Mouse (Mus musculus) liver, postnatal 0 days (tissue): ENCODE measurements around the gene Fgfr1op. TPM values are rescaled to one million over a fixed set of nuclear protein-coding genes. Genes with fewer than 3 reads are reported as not detected.

Source experiments
- ATAC-seq: fragments of 200-750 bp; cut with Nextera tagmentation; 2 replicates; pipeline ENCODE4 v1.8.0; 2017; ENCODE audit warnings: mild to moderate bottlenecking, moderate library complexity
- DNase-seq: peaks from one replicate; pipeline ENCODE4 v3.0.0-alpha.2; 2016
- H3K27ac ChIP-seq: fragments of 300-500 bp; sonication (generic); 2 replicates; pipeline ENCODE4 v1.5.1; 2014; ENCODE audit warnings: antibody characterized with exemption, moderate library complexity, mild to moderate bottlenecking, low read depth
- H3K27me3 ChIP-seq: fragments of 300-500 bp; sonication (generic); 2 replicates; pipeline ENCODE4 v1.6.1; 2014; ENCODE audit warnings: low read length, control low read depth, mixed read lengths; ENCODE audit not compliant: insufficient read depth
- H3K36me3 ChIP-seq: fragments of 300-500 bp; sonication (generic); replicated peaks from 2 replicates; pipeline ENCODE4 v1.6.1; 2014; ENCODE audit warnings: mild to moderate bottlenecking, control low read depth, low read length, moderate library complexity, mixed read lengths; ENCODE audit not compliant: insufficient read depth
- H3K4me1 ChIP-seq: fragments of 300-500 bp; sonication (generic); 2 replicates; pipeline ENCODE4 v1.6.1; 2014; ENCODE audit warnings: antibody characterized with exemption, mild to moderate bottlenecking, control low read depth; ENCODE audit not compliant: insufficient read depth
- H3K4me2 ChIP-seq: fragments of 300-500 bp; sonication (generic); 2 replicates; pipeline ENCODE4 v1.6.1; 2014; ENCODE audit warnings: low read depth, mild to moderate bottlenecking, low read length, moderate library complexity, mixed read lengths
- H3K4me3 ChIP-seq: fragments of 300-500 bp; sonication (generic); 2 replicates; pipeline ENCODE4 v1.5.1; 2014; ENCODE audit warnings: low read depth, low read length
- H3K9ac ChIP-seq: fragments of 300-500 bp; sonication (generic); replicated peaks from 2 replicates; pipeline ENCODE4 v1.6.1; 2014; ENCODE audit warnings: mild to moderate bottlenecking, moderate library complexity
- H3K9me3 ChIP-seq: fragments of 300-500 bp; sonication (generic); 2 replicates; pipeline ENCODE4 v1.6.1; 2016; ENCODE audit warnings: mild to moderate bottlenecking, control low read depth, low read length, mixed read lengths
- CTCF ChIP-seq: sonication (generic); IDR thresholded peaks from 2 replicates; pipeline ENCODE4 v1.5.1; 2016; ENCODE audit warnings: antibody characterized with exemption, low read depth
- EP300 ChIP-seq: IDR thresholded peaks from 2 replicates; pipeline ENCODE4 v1.6.1; 2016; ENCODE audit warnings: antibody characterized with exemption, low read depth, mild to moderate bottlenecking
- WGBS: fragments of 180-500 bp; shearing (Covaris S2); extraction: QIAGEN DNeasy Blood & Tissue Kit; methylation state at CpG from one replicate; pipeline ENCODE4 v1.1.7; 2014; ENCODE audit not compliant: insufficient replicate concordance; 5-methylcytosine and 5-hydroxymethylcytosine counted together
- polyA plus RNA-seq: library from polyadenylated mRNA; unstranded; fragments of >200 nt; fragmentation: Nextera tagmentation; extraction: Ambion mirVana; gene quantifications from 2 replicates; pipeline ENCODE4 v1.2.1, GENCODE M21; 2015

The Fgfr1op gene
- polyA plus RNA-seq, 1 experiment from 2014 or later: 8.5 TPM

DNA sequence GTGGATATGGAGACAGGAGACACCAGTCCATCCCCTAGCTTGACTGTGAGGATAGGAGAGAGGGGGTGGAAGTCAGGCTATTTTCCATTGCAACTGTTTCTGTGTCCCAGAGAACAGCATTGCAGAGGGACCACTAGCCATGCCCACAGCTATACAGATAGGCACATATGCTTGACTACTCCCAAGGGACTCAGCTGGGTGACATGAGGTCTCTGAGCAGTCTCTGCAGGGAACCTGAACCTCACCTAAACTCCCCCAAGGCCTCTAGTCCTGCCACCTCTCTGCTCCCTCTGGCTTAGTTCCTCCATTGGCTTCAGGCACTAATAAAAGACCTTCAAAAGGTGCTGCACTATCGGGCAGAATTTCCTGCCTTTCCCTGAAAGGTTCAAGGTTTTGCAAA, 58.8 kb downstream of the Fgfr1op start:
- TF ChIP-seq CTCF: no peak
- no peak for TF ChIP-seq EP300
- Histone ChIP-seq H3K4me1 (0 out of 2 replicates have a peak, but pooled peaks cover 5% of the 10 kb centered on the region), H3K27me3 (no peaks in the 10 kb centered on the region), H3K4me2 (no peak overlapping the region), H3K9me3 (no peaks in the 10 kb centered on the region), H3K9ac (no peak overlapping the region), H3K27ac (no peak overlapping the region), H3K4me3 (no peak overlapping the region), H3K36me3 (no peaks in the 10 kb centered on the region)
- DNase-seq (no peak), ATAC-seq (no peak)
- 59% methylated on average over 1 of the region's 1 CpGs for WGBS

- Histone ChIP-seq H3K9me3 (no peaks in the 10 kb centered on the region), H3K4me2 (no peak overlapping the region), H3K27me3 (no peaks in the 10 kb centered on the region), H3K4me1 (0 out of 2 replicates have a peak, but pooled peaks cover 5% of the 10 kb centered on the region), H3K27ac (no peak overlapping the region), H3K4me3 (no peak overlapping the region), H3K36me3 (no peaks in the 10 kb centered on the region), H3K9ac (no peak overlapping the region)
- no peak for DNase-seq
- TF ChIP-seq EP300: no peak
- ATAC-seq: peak; percentile 45; the same call in 1 of the 2 replicates
- WGBS: 82% methylated on average over 2 of the region's 2 CpGs
Measured at GRCm38 (mm10) chr17:8225166-8225565, 59.9 kb downstream of the Fgfr1op start.

DNA sequence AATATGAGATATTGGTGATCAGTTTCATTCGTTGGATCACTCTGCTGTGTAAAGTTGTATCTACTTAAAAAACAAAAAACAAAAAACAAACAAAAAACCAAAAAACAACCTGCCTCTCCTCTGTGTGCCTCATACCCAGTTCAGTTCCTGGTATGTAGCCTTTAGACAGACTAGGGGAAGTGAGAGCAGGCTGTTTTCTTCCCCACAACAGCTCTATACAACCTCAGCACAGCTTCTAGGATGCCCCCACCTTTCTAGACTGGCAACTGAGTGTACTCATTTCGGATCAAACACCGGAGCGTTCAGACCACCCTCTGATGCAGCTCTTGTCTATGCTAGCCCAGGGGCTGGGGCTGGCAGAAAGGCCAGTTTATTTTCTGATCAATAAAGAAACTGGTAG, 60.4 kb downstream of the Fgfr1op start:
- Histone ChIP-seq H3K36me3 (no peaks in the 10 kb centered on the region), H3K9ac (no peak overlapping the region), H3K4me1 (0 out of 2 replicates have a peak, but pooled peaks cover 5% of the 10 kb centered on the region), H3K4me2 (no peak overlapping the region), H3K27me3 (no peaks in the 10 kb centered on the region), H3K4me3 (no peak overlapping the region), H3K9me3 (no peaks in the 10 kb centered on the region), H3K27ac (no peak overlapping the region)
- WGBS: 65% methylated on average over 4 of the region's 4 CpGs
- DNase-seq (no peak), ATAC-seq (no peak)
- TF ChIP-seq EP300 (no peak), CTCF (no peak)

DNA sequence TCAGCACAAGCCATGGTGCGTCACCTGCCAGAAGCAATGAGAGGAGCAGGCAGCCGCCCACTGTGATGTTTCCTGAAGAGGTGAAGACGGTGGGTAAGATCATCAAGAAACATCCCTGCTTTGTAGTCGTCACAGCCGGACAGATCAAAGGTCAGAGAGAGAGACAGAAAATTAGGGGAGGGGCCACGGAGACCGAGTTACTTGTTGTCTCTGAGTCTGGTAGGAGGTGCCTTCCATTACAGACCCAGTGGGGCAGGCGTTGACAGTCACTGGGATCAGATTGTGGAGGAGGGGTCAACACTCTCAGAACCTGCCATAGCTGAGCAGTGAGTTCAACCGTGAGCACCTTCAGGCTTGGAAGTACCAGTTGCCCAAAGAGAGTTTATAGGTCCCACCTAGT, 63.3 kb downstream of the Fgfr1op start:
- Histone ChIP-seq H3K9me3 (no peaks in the 10 kb centered on the region), H3K36me3 (no peaks in the 10 kb centered on the region), H3K27me3 (no peaks in the 10 kb centered on the region; the same call in 1 of the 2 replicates), H3K27ac (no peak overlapping the region), H3K4me2 (no peak overlapping the region), H3K4me1 (0 out of 2 replicates have a peak, but pooled peaks cover 8% of the 10 kb centered on the region), H3K9ac (no peak overlapping the region), H3K4me3 (no peak overlapping the region)
- 49% methylated on average over 9 of the region's 9 CpGs for WGBS
- ATAC-seq: no peak
- TF ChIP-seq EP300 (no peak), CTCF (no peak)
- DNase-seq: no peak

DNA sequence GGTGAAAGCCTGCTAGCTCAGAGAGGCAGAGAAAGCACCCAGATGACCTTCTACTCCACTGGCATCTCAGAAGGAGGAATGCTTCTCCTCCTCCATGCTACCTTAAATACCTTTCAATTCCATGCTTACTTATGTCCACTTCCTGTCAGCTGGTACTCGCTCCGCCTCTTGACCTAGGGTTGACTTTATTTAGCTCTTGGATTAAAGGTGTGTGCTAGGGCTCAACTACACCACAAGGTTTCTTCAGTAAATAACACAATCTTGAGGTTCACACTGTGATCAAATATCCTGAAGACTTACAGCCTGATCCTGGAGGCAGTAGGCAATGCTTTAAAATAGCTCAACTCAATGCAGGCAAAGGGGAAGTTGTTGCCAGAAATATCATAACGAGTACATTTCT, 64.3 kb downstream of the Fgfr1op start:
- Histone ChIP-seq H3K27me3 (no peaks in the 10 kb centered on the region; the same call in 1 of the 2 replicates), H3K4me2 (no peak overlapping the region), H3K9me3 (no peaks in the 10 kb centered on the region), H3K4me1 (0 out of 2 replicates have a peak, but pooled peaks cover 8% of the 10 kb centered on the region), H3K4me3 (no peak overlapping the region), H3K9ac (no peak overlapping the region), H3K36me3 (no peaks in the 10 kb centered on the region), H3K27ac (no peak overlapping the region)
- TF ChIP-seq EP300: no peak
- no peak for TF ChIP-seq CTCF
- 66% methylated on average over 3 of the region's 3 CpGs for WGBS
- DNase-seq: no peak
- ATAC-seq: no peak

- TF ChIP-seq CTCF: no peak
- no peak for TF ChIP-seq EP300
- H3K27me3 ChIP-seq: no peaks in the 10 kb centered on the region; the same call in 1 of the 2 replicates
- H3K36me3 ChIP-seq: no peaks in the 10 kb centered on the region
- no peak overlapping the region for H3K9ac ChIP-seq
- no peak overlapping the region for H3K4me2 ChIP-seq
- 33% methylated on average over 5 of the region's 5 CpGs for WGBS
- 0 out of 2 replicates have a peak, but pooled peaks cover 2% of the 10 kb centered on the region for H3K4me1 ChIP-seq
- H3K27ac ChIP-seq: no peak overlapping the region
- no peak overlapping the region for H3K4me3 ChIP-seq
- no peaks in the 10 kb centered on the region for H3K9me3 ChIP-seq
- DNase-seq (peak; percentile 46), ATAC-seq (no peak)
Measured at GRCm38 (mm10) chr17:8232089-8232488, 66.8 kb downstream of the Fgfr1op start.

- Histone ChIP-seq H3K4me3 (no peak overlapping the region), H3K27ac (no peak overlapping the region), H3K4me1 (0 out of 2 replicates have a peak, but pooled peaks cover 2% of the 10 kb centered on the region), H3K4me2 (no peak overlapping the region), H3K27me3 (no peaks in the 10 kb centered on the region; the same call in 1 of the 2 replicates), H3K9ac (no peak overlapping the region), H3K36me3 (no peaks in the 10 kb centered on the region), H3K9me3 (no peaks in the 10 kb centered on the region)
- WGBS: 50% methylated on average over 15 of the region's 15 CpGs
- DNase-seq: no peak
- TF ChIP-seq CTCF (no peak), EP300 (no peak)
- no peak for ATAC-seq
Measured at GRCm38 (mm10) chr17:8233618-8234214, 68.4 kb downstream of the Fgfr1op start.
